Mouse (Mus musculus) adrenal gland, postnatal 4 days (tissue): Measurements from ENCODE around the gene AC153137.1. TPM values are rescaled to one million over a fixed set of nuclear protein-coding genes. Genes with fewer than 3 reads are reported as not detected.

Experiments
- total RNA-seq, 2 experiments: library from RNA; stranded (reverse); gene quantifications; 2 replicates each; pipeline ENCODE4 v1.2.3; 2021

AC153137.1 gene
- total RNA-seq, 2 experiments from 2014 or later: not detected

Other genes with a start within 250 kb of the AC153137.1 start
- 10 to 100 TPM; 96.7 to 99.0 TPM for gene Phf3, start 104.0 kb downstream of the AC153137.1 start, total RNA-seq
- gene Lgsn, start 198.4 kb upstream of the AC153137.1 start, total RNA-seq: not detected
- not detected for gene 4931428L18Rik, start 244.7 kb upstream of the AC153137.1 start, total RNA-seq
- gene Pih1d3, start 244.9 kb upstream of the AC153137.1 start, total RNA-seq: not detected